Mouse (Mus musculus) urinary bladder, postnatal 36 days (tissue): ENCODE data around the gene Abl2.

Source experiments
- DNase-seq, 2 experiments: peaks; one replicate each; pipeline ENCODE4 v3.0.0; 2022; ENCODE audit warnings: low spot score in 2 of 2, mixed read lengths in 1 of 2

Abl2 gene

GRCm38 (mm10) chr1:156584175-156584574 lies 25.6 kb downstream of the Abl2 start:
- DNase-seq = no peak

- DNase-seq = no peak
These were observed 26.9 kb downstream of the Abl2 start for GRCm38 (mm10) chr1:156585512-156585911.

GRCm38 (mm10) chr1:156589811-156590305 lies 31.3 kb downstream of the Abl2 start:
- no peak for DNase-seq

GRCm38 (mm10) chr1:156590357-156590756 lies 31.8 kb downstream of the Abl2 start:
- no peak for DNase-seq

- DNase-seq = no peak
These were observed 34.7 kb downstream of the Abl2 start for GRCm38 (mm10) chr1:156593267-156593666.

GRCm38 (mm10) chr1:156597089-156597488 lies 38.5 kb downstream of the Abl2 start:
- no peak for DNase-seq

GRCm38 (mm10) chr1:156602545-156602944 lies 44.0 kb downstream of the Abl2 start:
- DNase-seq = no peak

- DNase-seq = no peak
These were observed 46.7 kb downstream of the Abl2 start for GRCm38 (mm10) chr1:156605094-156605866.

GRCm38 (mm10) chr1:156605940-156606339 lies 47.4 kb downstream of the Abl2 start:
- no peak for DNase-seq

GRCm38 (mm10) chr1:156608496-156608895 lies 49.9 kb downstream of the Abl2 start:
- no peak for DNase-seq

GRCm38 (mm10) chr1:156610257-156610656 lies 51.7 kb downstream of the Abl2 start:
- no peak for DNase-seq

- DNase-seq = no peak
These were observed 55.4 kb downstream of the Abl2 start for GRCm38 (mm10) chr1:156613855-156614530.

- no peak for DNase-seq
These were observed 56.1 kb downstream of the Abl2 start for GRCm38 (mm10) chr1:156614710-156615109.

GRCm38 (mm10) chr1:156615381-156616133 lies 57.0 kb downstream of the Abl2 start:
- DNase-seq = peak; percentile 80 to 82

- DNase-seq = peak in 1 of 2 experiments; percentile 26
These were observed 58.5 kb downstream of the Abl2 start for GRCm38 (mm10) chr1:156616989-156617598.

GRCm38 (mm10) chr1:156617811-156618210 lies 59.2 kb downstream of the Abl2 start:
- DNase-seq = no peak

GRCm38 (mm10) chr1:156620292-156620909 lies 61.8 kb downstream of the Abl2 start:
- DNase-seq = no peak

GRCm38 (mm10) chr1:156620951-156621350 lies 62.4 kb downstream of the Abl2 start:
- no peak for DNase-seq

GRCm38 (mm10) chr1:156624231-156624630 lies 65.6 kb downstream of the Abl2 start:
- no peak for DNase-seq

GRCm38 (mm10) chr1:156626729-156627128 lies 68.1 kb downstream of the Abl2 start:
- DNase-seq = no peak

GRCm38 (mm10) chr1:156629984-156630383 lies 71.4 kb downstream of the Abl2 start:
- no peak for DNase-seq
